Mouse (Mus musculus) G1E (cell line): ENCODE measurements around the gene Catsper4. TPM values are rescaled to one million over a fixed set of nuclear protein-coding genes. Genes with fewer than 3 reads are reported as not detected.

Source experiments
- ATAC-seq: 2 replicates; pipeline ENCODE4 v1.8.0; 2016; ENCODE audit warnings: mild to moderate bottlenecking; ENCODE audit not compliant: insufficient number of reproducible peaks, poor library complexity, low FRiP score, severe bottlenecking; ENCODE audit errors: extremely low read depth
- DNase-seq: peaks from one replicate; pipeline ENCODE4 v3.0.0; 2012; ENCODE audit warnings: low spot score
- H3K27me3 ChIP-seq: 2 replicates; pipeline ENCODE4 v1.6.1; 2012; ENCODE audit warnings: mild to moderate bottlenecking, low read length, inconsistent platforms; ENCODE audit not compliant: insufficient read depth
- H3K36me3 ChIP-seq: replicated peaks from 2 replicates; pipeline ENCODE3; 2012; ENCODE audit warnings: mild to moderate bottlenecking, inconsistent platforms
- H3K4me1 ChIP-seq: 2 replicates; pipeline ENCODE4 v1.6.1; 2012; ENCODE audit warnings: low read depth, low read length, inconsistent platforms, mixed read lengths; ENCODE audit not compliant: insufficient read depth
- H3K4me3 ChIP-seq: 2 replicates; pipeline ENCODE4 v1.5.1; 2012; ENCODE audit warnings: low read depth, mild to moderate bottlenecking, inconsistent platforms, low read length, moderate library complexity, mixed read lengths
- H3K9me3 ChIP-seq: replicated peaks from 2 replicates; pipeline ENCODE4 v1.6.1; 2012; ENCODE audit warnings: inconsistent platforms
- CTCF ChIP-seq: IDR thresholded peaks from 2 replicates; pipeline ENCODE4 v1.5.1; 2012; ENCODE audit warnings: low read depth, low read length, inconsistent platforms, mixed read lengths
- GATA1 ChIP-seq: IDR thresholded peaks from 2 replicates; pipeline ENCODE4 v1.6.1; 2012; ENCODE audit warnings: borderline replicate concordance, low read length, inconsistent platforms, mixed read lengths
- GATA2 ChIP-seq: IDR thresholded peaks from 2 replicates; pipeline ENCODE4 v1.6.1; 2012; ENCODE audit warnings: low read depth, low read length, inconsistent platforms, borderline replicate concordance
- POLR2AphosphoS5 ChIP-seq: IDR thresholded peaks from 2 replicates; pipeline ENCODE4 v1.6.1; 2012; ENCODE audit warnings: low read depth, low read length, inconsistent platforms; ENCODE audit not compliant: insufficient replicate concordance
- TAL1 ChIP-seq: conservative IDR thresholded peaks from 2 replicates; pipeline ENCODE4 v1.6.1; 2012; ENCODE audit warnings: low read depth, low read length, inconsistent platforms, mixed read lengths
- polyA plus RNA-seq: library from polyadenylated mRNA; stranded (reverse); fragments of >175 nt; gene quantifications from 2 replicates; pipeline ENCODE4 v1.2.3, GENCODE M21; 2012
- total RNA-seq, 2 experiments: library from RNA; stranded (forward) in 1 of 2; stranded (reverse) in 1 of 2; fragments of 200-1000 nt in 1 of 2; fragments of >200 nt in 1 of 2; fragmentation: Nextera tagmentation in 1 of 2; gene quantifications; 2 replicates each; pipeline ENCODE4 v1.2.3; 2014 to 2017

The Catsper4 gene
- total and polyA plus RNA-seq, 3 experiments: not detected

DNA sequence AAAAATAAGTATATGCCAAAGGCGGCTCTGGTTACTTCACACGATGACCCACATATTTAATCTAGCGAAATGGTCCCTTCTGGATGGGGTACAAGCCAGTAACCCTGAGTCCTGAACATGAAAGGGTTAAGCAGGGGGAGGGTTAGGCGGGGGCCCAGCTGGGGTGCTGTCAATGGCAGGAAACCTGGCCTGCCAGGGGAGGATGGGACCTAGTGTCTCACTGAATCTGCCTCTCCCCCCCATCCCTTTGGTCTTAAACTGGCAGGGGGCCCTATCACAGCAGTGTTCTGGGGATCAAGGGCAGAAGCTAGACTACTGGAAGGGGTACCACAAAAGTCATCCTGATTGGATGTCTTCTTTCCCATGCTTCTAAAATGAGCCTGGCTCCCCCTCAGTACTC, 28.7 kb upstream of the Catsper4 start:
- peaks cover 15% of the 10 kb centered on the region for H3K4me1 ChIP-seq
- no peak overlapping the region for H3K4me3 ChIP-seq
- H3K27me3 ChIP-seq: peaks cover 73% of the 10 kb centered on the region
- H3K9me3 ChIP-seq: peaks cover 12% of the 10 kb centered on the region
- H3K36me3 ChIP-seq: no peaks in the 10 kb centered on the region
- ATAC-seq: no peak
- no peak for TF ChIP-seq TAL1
- TF ChIP-seq GATA2: no peak
- no peak for TF ChIP-seq CTCF
- no peak for TF ChIP-seq GATA1
- TF ChIP-seq POLR2AphosphoS5: no peak
- DNase-seq: no peak

DNA sequence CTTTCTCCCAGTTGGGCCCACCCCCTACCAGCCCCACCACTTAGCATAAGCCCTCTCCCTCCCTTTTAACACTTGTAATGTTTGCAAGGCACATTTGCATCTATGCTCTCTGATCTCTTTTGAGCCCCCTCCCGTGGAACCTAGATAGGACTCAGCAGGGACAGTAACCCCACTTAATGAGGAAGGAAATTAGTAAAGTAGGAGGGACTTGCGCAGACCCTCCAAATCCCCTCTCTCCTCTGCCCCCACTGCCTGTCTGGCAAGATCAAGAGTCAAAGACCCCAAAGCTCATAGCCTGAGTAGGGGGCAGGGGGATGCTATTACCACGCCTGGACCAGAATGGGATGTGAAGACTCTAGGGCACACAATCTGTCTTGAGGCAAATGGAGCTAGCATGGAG, 27.7 kb upstream of the Catsper4 start:
- Histone ChIP-seq H3K4me1 (peaks cover 17% of the 10 kb centered on the region), H3K9me3 (peaks cover 13% of the 10 kb centered on the region), H3K4me3 (no peak overlapping the region), H3K36me3 (no peaks in the 10 kb centered on the region), H3K27me3 (peaks cover 81% of the 10 kb centered on the region)
- ATAC-seq (no peak), DNase-seq (no peak)
- TF ChIP-seq POLR2AphosphoS5: no peak
- no peak for TF ChIP-seq GATA2
- no peak for TF ChIP-seq TAL1
- no peak for TF ChIP-seq CTCF

DNA sequence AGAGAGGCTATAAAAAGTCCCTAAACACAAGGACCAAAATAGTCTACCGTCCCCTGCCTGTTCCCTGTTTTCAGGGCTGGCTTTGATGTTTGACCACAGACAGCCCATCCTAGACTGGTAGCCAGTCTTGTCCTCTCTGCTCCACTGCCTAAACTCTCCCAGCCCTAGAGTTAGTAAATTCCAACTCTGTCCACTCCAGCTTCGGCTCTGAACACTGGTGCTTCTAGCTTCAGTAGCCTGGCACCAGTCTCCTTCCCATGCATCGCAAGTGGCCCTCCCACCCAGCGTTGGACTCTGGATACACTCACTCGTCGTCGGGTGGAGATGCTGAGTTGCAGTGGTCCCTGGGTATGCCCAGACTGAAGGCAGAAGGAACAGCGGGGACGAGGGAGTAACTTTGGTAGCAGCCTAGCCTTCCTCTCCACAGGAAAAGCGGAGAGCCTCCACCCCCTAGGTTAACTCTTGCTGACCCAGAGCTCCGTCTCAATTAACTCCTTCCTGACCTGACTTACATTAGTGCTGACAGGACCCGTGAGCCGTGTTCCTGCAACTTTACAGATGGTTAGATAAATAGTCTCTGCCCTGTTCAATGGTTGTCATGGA, 26.6 kb upstream of the Catsper4 start, which contains the start of gene Grrp1:
TSS of gene Grrp1 (minus strand) at position 385 of the 603 bp plus-strand sequence.
- ATAC-seq: no peak
- DNase-seq: no peak
- TF ChIP-seq GATA1 (no peak), POLR2AphosphoS5 (no peak), CTCF (no peak), TAL1 (no peak), GATA2 (no peak)
- H3K4me1 ChIP-seq: peaks cover 27% of the 10 kb centered on the region
- peaks cover 13% of the 10 kb centered on the region for H3K9me3 ChIP-seq
- H3K27me3 ChIP-seq: peaks cover 86% of the 10 kb centered on the region
- no peak within 1 kb of the TSS for H3K4me3 ChIP-seq
- H3K36me3 ChIP-seq: no peaks in the 10 kb centered on the region

- no peak overlapping the region for H3K4me3 ChIP-seq
- DNase-seq: no peak
These were observed 25.9 kb upstream of the Catsper4 start for GRCm38 (mm10) chr4:134252911-134253721.

GRCm38 (mm10) chr4:134252131-134252910, 25.1 kb upstream of the Catsper4 start:
- Histone ChIP-seq H3K27me3 (peaks cover 95% of the 10 kb centered on the region), H3K4me3 (no peak overlapping the region; the same call in 1 of the 2 replicates), H3K4me1 (peaks cover 27% of the 10 kb centered on the region), H3K9me3 (peaks cover 13% of the 10 kb centered on the region), H3K36me3 (no peaks in the 10 kb centered on the region)
- no peak for DNase-seq
- TF ChIP-seq GATA1 (no peak), CTCF (no peak), GATA2 (no peak), POLR2AphosphoS5 (no peak), TAL1 (no peak)
- no peak for ATAC-seq

More at GRCm38 (mm10) chr4:134252911-134253721, 25.9 kb upstream of the Catsper4 start:
- Histone ChIP-seq H3K36me3 (no peaks in the 10 kb centered on the region), H3K27me3 (peaks cover 93% of the 10 kb centered on the region), H3K4me1 (peaks cover 27% of the 10 kb centered on the region), H3K9me3 (peaks cover 13% of the 10 kb centered on the region)
- no peak for ATAC-seq
- no peak for TF ChIP-seq GATA1
- no peak for TF ChIP-seq CTCF
- TF ChIP-seq TAL1: no peak
- TF ChIP-seq GATA2: no peak
- no peak for TF ChIP-seq POLR2AphosphoS5
